Mouse (Mus musculus) adrenal gland, postnatal 36 days (tissue): ENCODE measurements around the gene Irak1bp1. TPM values are rescaled to one million over a fixed set of nuclear protein-coding genes. Genes with fewer than 3 reads are reported as not detected.

ENCODE experiments used
- DNase-seq, 2 experiments: peaks; one replicate each; pipeline ENCODE4 v3.0.0; 2021; ENCODE audit warnings: mixed read lengths in 1 of 2
- long read RNA-seq, 2 experiments: library from polyadenylated mRNA; stranded (forward); transcript quantifications; one replicate each; pipeline ENCODE4 v2.0.0; 2021; ENCODE audit warnings: borderline sequencing depth in 2 of 2
- total RNA-seq, 2 experiments: library from RNA; stranded (reverse); gene quantifications; 2 replicates each; pipeline ENCODE4 v1.2.3; 2021

The Irak1bp1 gene
- total RNA-seq: 1 to 10 TPM; 5.2 to 5.5 TPM
- long read RNA-seq, experiment 1, transcript Irak1bp1-202 (4 exons, 2,158 nt): major isoform, 9 of 9 reads
- long read RNA-seq, experiment 1, partial matches to known transcripts: 0 of 9 reads
- long read RNA-seq, experiment 1, other reads (novel, unspliced or antisense): 0 of 9 reads
- long read RNA-seq, experiment 2, transcript Irak1bp1-202 (4 exons, 2,158 nt): major isoform, 9 of 10 reads
- long read RNA-seq, experiment 2, partial matches to known transcripts: 0 of 10 reads
- long read RNA-seq, experiment 2, other reads (novel, unspliced or antisense): 1 of 10 reads

- DNase-seq: no peak
Observed at GRCm38 (mm10) chr9:82829007-82829689, at the start of gene Irak1bp1. TSS of gene Irak1bp1 (plus strand) at chr9:82829540.

- no peak for DNase-seq
Observed at GRCm38 (mm10) chr9:82788375-82788774, 41.0 kb upstream of the Irak1bp1 start.

- no peak for DNase-seq
Observed at GRCm38 (mm10) chr9:82800360-82800759, 29.0 kb upstream of the Irak1bp1 start.

- no peak for DNase-seq
Observed at GRCm38 (mm10) chr9:82807129-82807528, 22.2 kb upstream of the Irak1bp1 start.

- no peak for DNase-seq
Observed at GRCm38 (mm10) chr9:82807635-82808034, 21.7 kb upstream of the Irak1bp1 start.

GRCm38 (mm10) chr9:82812172-82812963 lies 17.0 kb upstream of the Irak1bp1 start:
- DNase-seq: no peak

GRCm38 (mm10) chr9:82814536-82814935 lies 14.8 kb upstream of the Irak1bp1 start:
- no peak for DNase-seq

- DNase-seq: no peak
Observed at GRCm38 (mm10) chr9:82815257-82815785, 14.0 kb upstream of the Irak1bp1 start.

- DNase-seq: no peak
Observed at GRCm38 (mm10) chr9:82826426-82826825, 2.9 kb upstream of the Irak1bp1 start.

GRCm38 (mm10) chr9:82829693-82830430 lies 522 bp downstream of the Irak1bp1 start:
- DNase-seq: peak; percentile 88 to 90

- DNase-seq: no peak
Observed at GRCm38 (mm10) chr9:82831891-82832290, 2.6 kb downstream of the Irak1bp1 start.

- DNase-seq: no peak
Observed at GRCm38 (mm10) chr9:82835921-82836320, 6.6 kb downstream of the Irak1bp1 start.

GRCm38 (mm10) chr9:82842671-82843070 lies 13.3 kb downstream of the Irak1bp1 start:
- no peak for DNase-seq

- DNase-seq: peak in 1 of 2 experiments; percentile 10
Observed at GRCm38 (mm10) chr9:82854040-82854439, 24.7 kb downstream of the Irak1bp1 start.

GRCm38 (mm10) chr9:82854973-82855614 lies 25.8 kb downstream of the Irak1bp1 start:
- DNase-seq: no peak

- DNase-seq: no peak
Observed at GRCm38 (mm10) chr9:82856241-82856640, 26.9 kb downstream of the Irak1bp1 start.

GRCm38 (mm10) chr9:82860805-82861204 lies 31.5 kb downstream of the Irak1bp1 start:
- DNase-seq: no peak

- no peak for DNase-seq
Observed at GRCm38 (mm10) chr9:82861316-82861715, 32.0 kb downstream of the Irak1bp1 start.

GRCm38 (mm10) chr9:82861775-82862430 lies 32.6 kb downstream of the Irak1bp1 start:
- no peak for DNase-seq

- DNase-seq: no peak
Observed at GRCm38 (mm10) chr9:82866121-82866520, 36.8 kb downstream of the Irak1bp1 start.

GRCm38 (mm10) chr9:82867698-82868097 lies 38.4 kb downstream of the Irak1bp1 start:
- DNase-seq: no peak
